Mouse (Mus musculus): ENCODE data around the gene Meltf. TPM values are rescaled to one million over a fixed set of nuclear protein-coding genes. Genes with fewer than 3 reads are reported as not detected.

Gene Meltf
- total RNA-seq, 1 experiment from 2014 or later: not detected

Other genes starting within 250 kb of the Meltf start
- gene Dlg1, start 215.4 kb upstream of the Meltf start, total RNA-seq (2017): 94.7 and 103 TPM in 2 replicates
- not detected in 2 replicates for gene Pigz, start 55.0 kb downstream of the Meltf start, total RNA-seq (2017)
- 9.0 and 10.9 TPM in 2 replicates for gene 0610012G03Rik, start 69.7 kb downstream of the Meltf start, total RNA-seq (2017)
- 13.9 and 15.1 TPM in 2 replicates for gene Ncbp2, start 69.7 kb downstream of the Meltf start, total RNA-seq (2017)
- 15.1 and 16.5 TPM in 2 replicates for gene Senp5, start 124.5 kb downstream of the Meltf start, total RNA-seq (2017)
- 114 and 128 TPM in 2 replicates for gene Pak2, start 200.5 kb downstream of the Meltf start, total RNA-seq (2017)
- 65.8 and 67.4 TPM in 2 replicates for gene Pigx, start 220.9 kb downstream of the Meltf start, total RNA-seq (2017)
- gene Cep19, start 221.0 kb downstream of the Meltf start, total RNA-seq (2017): 59.0 and 64.6 TPM in 2 replicates

All from neutrophil, adult 5-6 weeks (primary cell).